ENCODE assay signal across 27 mouse cellular contexts in the genomic region with DNA sequence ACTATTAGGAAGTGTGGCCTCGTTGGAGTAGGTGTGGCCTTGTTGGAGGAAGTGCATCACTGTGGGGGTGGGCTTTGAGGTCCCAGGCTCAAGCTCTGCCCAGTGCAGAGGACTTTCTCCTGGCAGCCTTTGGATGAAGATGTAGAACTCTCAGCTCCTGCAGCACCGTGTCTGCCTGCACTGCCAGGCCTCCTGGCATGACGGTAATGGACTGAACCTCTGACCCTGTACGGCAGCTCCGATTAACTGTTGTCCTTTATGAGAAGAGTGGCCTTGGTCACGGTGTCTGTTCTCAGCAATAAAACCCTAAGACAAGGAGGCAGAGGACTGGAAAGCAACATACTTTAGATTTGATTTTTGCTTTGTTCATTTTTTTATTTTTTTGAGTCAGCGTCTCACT.
"Had no signal": no experiment of that assay in that cellular context is flagged by ENCODE, and none has a peak within 500 bp of the region (broad histone marks: within the 10 kb centered on the region; RNA-seq: fewer than 3 reads in every experiment).

No protein-coding gene starts in this region.

- H3K9me3 ChIP-seq: embryonic facial prominence, embryonic 10.5 days; embryonic facial prominence, embryonic 15.5 days; forebrain, embryonic 13.5 days; forebrain, embryonic 15.5 days had no signal

- DNase-seq: cerebellum, adult 2 months; cerebellum, adult 8-10 months; cerebellum, adult 9-10 months; cerebellum, adult 9-11 months; cerebellum, postnatal 10 days; cerebellum, postnatal 14 days; cerebellum, postnatal 25 days; cerebellum, postnatal 36 days; embryo, embryonic 11 days; forebrain, postnatal 0 days; gastrocnemius, adult 2 months; gastrocnemius, postnatal 10 days; gastrocnemius, postnatal 14 days; gastrocnemius, postnatal 25 days; gastrocnemius, postnatal 36 days; heart, adult 18-20 months had no signal

- H3K27ac ChIP-seq: embryonic facial prominence, embryonic 10.5 days; embryonic facial prominence, embryonic 12.5 days; embryonic facial prominence, embryonic 13.5 days; embryonic facial prominence, embryonic 15.5 days; forebrain, embryonic 10.5 days; forebrain, embryonic 12.5 days; forebrain, embryonic 13.5 days; forebrain, embryonic 15.5 days; gastrocnemius, adult 2 months had no signal

- H3K4me1 ChIP-seq: embryonic facial prominence, embryonic 10.5 days; embryonic facial prominence, embryonic 12.5 days; embryonic facial prominence, embryonic 13.5 days; embryonic facial prominence, embryonic 15.5 days; forebrain, embryonic 10.5 days; forebrain, embryonic 12.5 days; forebrain, embryonic 13.5 days; forebrain, embryonic 15.5 days had no signal

- H3K9ac ChIP-seq: embryonic facial prominence, embryonic 12.5 days; embryonic facial prominence, embryonic 13.5 days; embryonic facial prominence, embryonic 15.5 days; forebrain, embryonic 12.5 days; forebrain, embryonic 13.5 days; forebrain, embryonic 15.5 days; forebrain, postnatal 0 days had no signal

- H3K4me3 ChIP-seq: embryonic facial prominence, embryonic 10.5 days; embryonic facial prominence, embryonic 12.5 days; embryonic facial prominence, embryonic 13.5 days; embryonic facial prominence, embryonic 15.5 days; erythroblast, embryonic 14.5 days; forebrain, embryonic 10.5 days; forebrain, embryonic 12.5 days; forebrain, embryonic 13.5 days; forebrain, embryonic 15.5 days; gastrocnemius, adult 2 months had no signal

- ATAC-seq: forebrain, embryonic 13.5 days; forebrain, embryonic 14.5 days; forebrain, embryonic 15.5 days; forebrain, embryonic 16.5 days; forebrain, postnatal 0 days had no signal

- H3K27me3 ChIP-seq: embryonic facial prominence, embryonic 12.5 days; embryonic facial prominence, embryonic 13.5 days; embryonic facial prominence, embryonic 15.5 days; forebrain, embryonic 12.5 days; forebrain, embryonic 13.5 days; forebrain, embryonic 15.5 days had no signal

- H3K4me2 ChIP-seq: embryonic facial prominence, embryonic 12.5 days; embryonic facial prominence, embryonic 13.5 days; embryonic facial prominence, embryonic 15.5 days; forebrain, embryonic 12.5 days; forebrain, embryonic 13.5 days; forebrain, embryonic 15.5 days had no signal
